Mouse (Mus musculus) activated CD4-positive, CD25-positive, alpha-beta regulatory T cell, adult 4 months (primary cell): ENCODE measurements around the gene Cdip1. TPM values are rescaled to one million over a fixed set of nuclear protein-coding genes. Genes with fewer than 3 reads are reported as not detected.
A peak's percentile ranks its signal among the peaks of the same experiment; 100 is the strongest.
"Not testable (repeated sequence)": the region's sequence is repeated elsewhere in the genome, so short reads cannot be mapped to it uniquely, and the experiment has no call there.

Source experiments
- ATAC-seq: one replicate; pipeline ENCODE4 v1.8.0; 2017
- polyA plus RNA-seq, 2 experiments: library from polyadenylated mRNA; unstranded; fragments of 100-300 nt; shearing (Covaris generic); gene quantifications; one replicate each; pipeline ENCODE4 v1.2.1; 2017

Cdip1 gene
- 10 to 100 TPM; 27.3 to 27.6 TPM for polyA plus RNA-seq

- peak; percentile 93 for ATAC-seq
Observed at GRCm38 (mm10) chr16:4789810-4790559, at the start of gene Cdip1. Gene Cdip1 (minus strand): TSS chr16:4790292.

DNA sequence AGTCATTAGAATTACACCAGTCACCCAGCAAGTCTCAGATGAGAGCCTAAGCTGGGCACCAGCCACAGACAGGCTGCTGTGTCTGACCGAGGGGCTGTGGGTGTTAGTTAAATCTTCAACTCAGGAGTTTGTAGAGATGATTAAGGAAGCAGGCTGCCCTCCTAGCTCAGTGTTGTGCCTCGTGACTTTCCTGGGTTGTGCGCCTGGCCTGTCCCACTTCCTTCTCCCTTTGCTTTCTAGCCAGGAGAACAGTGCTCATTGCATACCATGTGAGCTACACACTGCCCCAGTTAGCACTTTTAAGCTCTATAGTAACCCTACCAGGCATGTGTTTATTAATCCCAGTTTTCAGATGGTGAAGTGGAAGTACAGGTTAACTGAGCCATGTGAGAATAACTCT lies 49.5 kb upstream of the Cdip1 start:
- no peak for ATAC-seq

- ATAC-seq = no peak
Observed at GRCm38 (mm10) chr16:4837631-4838030, 47.5 kb upstream of the Cdip1 start.

- ATAC-seq = no peak
Observed at GRCm38 (mm10) chr16:4835191-4835590, 45.1 kb upstream of the Cdip1 start, which contains the start of gene 4930562C15Rik. Gene 4930562C15Rik (plus strand): TSS chr16:4835416.

GRCm38 (mm10) chr16:4833858-4834257 lies 43.8 kb upstream of the Cdip1 start:
- no peak for ATAC-seq

DNA sequence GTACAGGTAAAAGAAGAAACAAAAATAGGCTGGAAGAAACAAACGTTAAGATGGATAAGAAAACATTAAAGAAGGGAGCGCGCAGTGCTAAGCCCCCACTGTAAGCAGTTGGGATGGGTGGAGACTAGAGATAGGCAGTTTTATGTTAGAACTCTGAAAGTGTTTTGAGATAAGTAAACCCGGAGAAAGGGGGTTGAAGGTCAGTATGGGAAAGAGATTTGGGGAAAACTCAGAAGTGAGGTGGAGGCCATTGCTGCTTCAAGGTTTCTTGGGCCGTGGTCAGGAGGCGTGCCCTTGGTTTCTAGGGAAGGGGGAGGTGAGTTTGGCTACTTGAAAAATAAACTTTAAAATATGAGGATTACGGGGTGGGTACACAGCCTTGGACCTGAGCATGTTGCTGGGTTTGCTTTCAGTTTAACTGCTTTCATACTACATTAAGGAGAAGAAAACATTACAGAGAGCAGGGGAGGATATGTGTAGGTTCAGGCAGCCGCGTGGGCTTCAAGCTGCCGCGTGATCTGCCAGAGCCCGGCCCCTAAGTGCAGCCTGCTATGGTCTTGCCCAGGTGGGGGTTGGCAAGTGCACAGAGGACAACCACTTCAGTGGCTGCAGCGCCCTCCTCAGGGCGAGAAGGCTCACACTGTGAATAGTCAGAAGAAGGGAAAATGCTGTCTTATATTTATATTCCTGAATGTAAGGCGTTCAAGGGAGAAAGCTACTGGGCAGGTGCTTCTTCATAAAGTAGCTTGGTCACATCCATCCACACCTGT lies 41.7 kb upstream of the Cdip1 start:
- ATAC-seq = no peak

DNA sequence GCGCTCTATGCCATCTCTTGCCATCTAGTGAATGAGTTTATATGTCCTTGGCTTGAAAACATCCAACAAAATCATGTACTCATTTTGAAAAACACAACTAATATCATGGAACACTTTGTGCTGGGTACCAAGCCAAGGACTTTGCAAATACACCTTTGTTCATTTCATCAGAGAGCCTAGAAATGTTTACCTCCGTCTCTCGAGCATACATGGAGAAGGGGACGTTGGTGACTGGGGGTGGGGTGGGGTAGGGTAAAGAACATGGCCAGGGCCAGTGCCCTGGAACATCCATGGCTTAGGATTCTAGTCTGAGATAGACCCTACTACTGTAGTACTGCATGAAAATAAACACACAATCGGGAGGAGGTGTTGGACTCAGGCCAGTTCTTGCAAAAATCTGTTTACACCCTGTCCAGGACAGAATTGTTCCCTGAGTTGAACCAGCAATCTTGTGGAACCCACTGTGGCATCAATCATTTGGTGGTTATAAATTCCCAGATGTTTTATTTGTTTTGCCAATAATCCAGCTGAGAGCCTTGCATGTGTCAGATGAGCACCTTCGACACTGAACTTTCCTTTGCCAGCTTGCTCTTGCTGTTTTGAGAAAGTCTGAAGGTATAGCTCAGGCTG lies 39.3 kb upstream of the Cdip1 start:
- no peak for ATAC-seq

DNA sequence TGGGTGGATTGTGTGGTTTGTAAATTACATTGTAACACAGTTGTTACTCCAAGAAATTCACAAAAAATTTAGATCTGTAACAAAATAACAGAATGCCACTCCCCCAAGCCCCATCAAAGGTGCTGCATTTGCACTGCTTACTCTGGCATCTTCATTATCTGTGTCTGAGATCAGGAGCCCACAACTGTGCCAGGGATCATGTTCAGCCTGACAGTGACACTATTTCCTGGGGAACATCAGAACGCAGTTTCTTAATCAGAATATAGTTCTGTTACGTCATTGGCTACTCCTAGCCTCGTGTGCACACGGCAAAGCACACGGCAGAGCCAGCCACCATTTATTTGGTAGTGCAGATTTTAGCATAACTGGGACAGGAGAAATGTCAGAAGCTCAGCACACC lies 37.5 kb upstream of the Cdip1 start:
- ATAC-seq = no peak

- not testable (repeated sequence) for ATAC-seq
Observed at GRCm38 (mm10) chr16:4824466-4824865, 34.4 kb upstream of the Cdip1 start.

DNA sequence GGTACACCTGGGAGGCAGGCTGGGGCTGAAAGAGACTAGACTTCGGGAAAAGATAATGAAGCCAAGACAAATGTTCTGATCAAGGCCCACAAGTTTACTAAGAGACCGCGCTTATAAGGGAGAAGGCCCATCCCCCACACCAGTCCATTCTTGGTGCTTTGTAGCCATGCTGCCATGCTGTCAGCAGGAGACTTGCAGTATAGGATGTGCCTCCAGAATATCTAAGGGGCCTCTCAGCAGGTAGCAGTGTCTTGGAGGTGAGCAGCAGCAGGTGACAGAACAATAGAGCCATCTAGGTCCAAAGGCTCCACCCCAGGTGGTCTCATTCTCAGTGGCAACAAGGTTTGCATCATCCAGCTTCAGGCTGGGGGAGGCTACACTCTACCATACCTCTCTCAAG lies 28.3 kb upstream of the Cdip1 start:
- no peak for ATAC-seq

DNA sequence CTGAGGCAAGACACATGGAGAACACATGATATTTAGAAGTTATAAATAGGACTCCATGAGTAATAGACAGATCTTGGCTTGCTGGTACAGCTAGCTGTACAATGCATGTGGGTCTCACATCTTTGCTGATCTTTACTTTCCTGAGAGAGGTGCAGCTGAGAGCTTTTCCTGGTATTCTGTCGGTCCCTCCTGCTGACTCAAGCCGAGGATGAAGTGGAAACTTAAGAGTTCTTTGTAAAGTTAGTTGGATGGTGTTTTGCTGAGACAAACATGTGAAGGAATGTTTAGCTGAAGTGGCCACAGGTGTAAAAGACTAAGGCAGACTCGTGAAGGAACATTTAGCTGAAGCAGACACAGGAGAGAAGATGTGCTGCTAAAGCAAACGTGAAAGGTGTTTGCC lies 6.5 kb upstream of the Cdip1 start:
- no peak for ATAC-seq

DNA sequence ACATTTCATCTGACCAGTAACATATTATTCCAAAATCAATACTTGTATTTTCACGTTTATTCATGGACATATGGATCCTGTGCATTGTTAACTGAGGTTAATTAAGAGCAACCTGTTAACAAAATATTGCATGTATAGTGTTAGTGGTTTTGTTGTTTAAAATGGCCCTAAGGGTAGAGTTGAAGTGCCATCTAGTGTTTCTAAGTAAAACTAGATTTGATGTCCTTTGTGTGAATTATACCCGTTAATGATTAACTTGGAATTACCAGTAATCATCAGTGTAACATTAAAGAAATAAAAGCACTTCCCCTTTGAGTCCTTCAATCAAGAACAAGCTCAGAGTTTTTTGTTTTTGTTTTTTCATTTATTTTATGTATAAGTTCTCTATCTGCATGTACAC lies 1.2 kb upstream of the Cdip1 start:
- ATAC-seq = no peak

GRCm38 (mm10) chr16:4789311-4789768 lies 752 bp downstream of the Cdip1 start:
- peak; percentile 5 for ATAC-seq

- no peak for ATAC-seq
Observed at GRCm38 (mm10) chr16:4788176-4788575, 1.9 kb downstream of the Cdip1 start.

- ATAC-seq = no peak
Observed at GRCm38 (mm10) chr16:4785706-4786105, 4.4 kb downstream of the Cdip1 start.

DNA sequence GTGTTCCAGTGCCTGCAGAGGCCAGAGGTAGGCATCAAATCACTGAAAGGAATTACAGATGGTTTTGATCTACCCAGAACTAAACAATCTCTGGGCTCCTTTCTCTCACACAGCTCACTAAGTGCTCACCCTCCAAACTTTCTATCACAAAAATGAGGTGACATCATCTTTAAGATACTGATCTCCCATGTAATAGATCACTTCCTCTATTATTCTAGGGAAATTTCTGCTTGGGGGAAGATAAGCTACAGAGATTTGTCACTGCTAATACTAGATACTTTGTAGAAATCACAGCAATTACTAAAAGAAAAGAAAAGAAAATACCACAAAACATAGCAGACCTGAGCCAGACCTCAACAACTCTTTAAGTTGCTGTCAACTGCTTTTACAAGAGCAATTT lies 7.6 kb downstream of the Cdip1 start:
- peak; percentile 67 for ATAC-seq

GRCm38 (mm10) chr16:4781524-4782196 lies 8.4 kb downstream of the Cdip1 start:
- no peak for ATAC-seq

GRCm38 (mm10) chr16:4778940-4779339 lies 11.2 kb downstream of the Cdip1 start:
- ATAC-seq = no peak

- ATAC-seq = no peak
Observed at GRCm38 (mm10) chr16:4777905-4778609, 12.0 kb downstream of the Cdip1 start.

- ATAC-seq = no peak
Observed at GRCm38 (mm10) chr16:4777171-4777904, 12.8 kb downstream of the Cdip1 start.

DNA sequence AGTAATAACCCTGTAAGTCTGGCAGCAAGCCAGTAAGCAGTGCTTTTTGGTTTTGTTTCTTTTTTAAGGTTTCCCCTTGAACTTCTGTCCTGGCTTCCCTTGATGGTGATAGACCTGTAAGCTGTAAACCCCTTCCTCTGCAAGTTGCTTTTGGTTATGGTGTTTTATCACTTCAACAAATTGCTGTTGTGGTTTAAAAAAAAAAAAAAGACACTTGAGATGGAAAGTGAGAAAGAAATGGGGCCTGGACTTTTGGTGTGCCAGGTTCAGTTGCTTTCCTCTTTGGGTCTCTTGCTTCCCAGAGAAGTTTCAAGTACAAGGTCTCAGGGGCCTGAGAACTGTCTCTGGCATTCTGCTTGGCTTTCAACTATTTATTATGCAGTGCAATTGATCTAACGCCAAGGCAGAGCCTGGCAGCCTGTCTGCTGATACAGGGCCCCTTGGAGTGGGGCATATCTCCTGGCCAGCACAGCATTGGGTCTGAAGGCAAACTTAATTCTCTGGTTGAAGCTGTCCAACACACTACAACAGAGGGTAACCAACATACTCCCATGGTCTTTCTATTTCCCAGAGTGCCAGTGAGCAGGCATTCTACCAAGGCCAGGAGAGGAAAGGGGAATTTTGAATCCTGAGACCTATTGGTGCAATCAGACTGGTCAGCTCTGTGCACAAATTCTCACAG lies 16.7 kb downstream of the Cdip1 start:
- ATAC-seq = no peak
